Mouse (Mus musculus) brain, embryonic 14.5 days (tissue): ENCODE measurements around the gene Mrpl58. TPM values are rescaled to one million over a fixed set of nuclear protein-coding genes. Genes with fewer than 3 reads are reported as not detected.

ENCODE experiments used
- DNase-seq: peaks from one replicate; pipeline ENCODE4 v3.0.0-alpha.2; 2011; ENCODE audit warnings: low read depth
- CTCF ChIP-seq: fragments of 200-500 bp; IDR thresholded peaks from 2 replicates; pipeline ENCODE4 v1.5.1; 2012; ENCODE audit warnings: inconsistent platforms, mild to moderate bottlenecking, moderate library complexity, borderline replicate concordance; ENCODE audit not compliant: insufficient read depth, insufficient read length; ENCODE audit errors: extremely low read depth
- POLR2A ChIP-seq: fragments of 200-500 bp; IDR thresholded peaks from 2 replicates; pipeline ENCODE4 v1.6.1; 2012; ENCODE audit warnings: mild to moderate bottlenecking, inconsistent platforms, borderline replicate concordance; ENCODE audit not compliant: poor library complexity, insufficient read depth, insufficient read length, severe bottlenecking; ENCODE audit errors: extremely low read depth
- polyA plus RNA-seq: library from polyadenylated mRNA; depleted of rRNA; stranded (reverse); fragments of >200 nt; gene quantifications from 2 replicates; pipeline ENCODE4 v1.2.3, GENCODE M21; 2012

The Mrpl58 gene
- polyA plus RNA-seq, 1 experiment: 115 TPM

- TF ChIP-seq CTCF (no peak), POLR2A (no peak)
- DNase-seq: no peak
These were observed 9.7 kb upstream of the Mrpl58 start for GRCm38 (mm10) chr11:115393721-115394325.

- TF ChIP-seq POLR2A (no peak), CTCF (no peak)
These were observed 5.5 kb upstream of the Mrpl58 start for GRCm38 (mm10) chr11:115398085-115398484.

GRCm38 (mm10) chr11:115400126-115400525 lies 3.4 kb upstream of the Mrpl58 start:
- no peak for DNase-seq
- TF ChIP-seq POLR2A: no peak
- TF ChIP-seq CTCF: no peak

More at GRCm38 (mm10) chr11:115398085-115398484, 5.5 kb upstream of the Mrpl58 start:
- DNase-seq: no peak

- TF ChIP-seq CTCF (no peak), POLR2A (no peak)
- DNase-seq: peak; percentile 77
These were observed 2.7 kb upstream of the Mrpl58 start for GRCm38 (mm10) chr11:115400630-115401391.

GRCm38 (mm10) chr11:115405723-115406122 lies 2.2 kb downstream of the Mrpl58 start:
- no peak for DNase-seq

GRCm38 (mm10) chr11:115406858-115407401 lies 3.4 kb downstream of the Mrpl58 start:
- no peak for TF ChIP-seq POLR2A
- no peak for TF ChIP-seq CTCF
- DNase-seq: no peak

More at GRCm38 (mm10) chr11:115405723-115406122, 2.2 kb downstream of the Mrpl58 start:
- no peak for TF ChIP-seq CTCF
- TF ChIP-seq POLR2A: no peak

GRCm38 (mm10) chr11:115408266-115408920 lies 4.8 kb downstream of the Mrpl58 start:
- TF ChIP-seq POLR2A: no peak
- no peak for TF ChIP-seq CTCF

GRCm38 (mm10) chr11:115409556-115409955 lies 6.0 kb downstream of the Mrpl58 start:
- no peak for TF ChIP-seq CTCF
- TF ChIP-seq POLR2A: no peak
- DNase-seq: peak; percentile 90

More at GRCm38 (mm10) chr11:115408266-115408920, 4.8 kb downstream of the Mrpl58 start:
- no peak for DNase-seq

- TF ChIP-seq POLR2A (peak; percentile 98), CTCF (no peak)
- DNase-seq: peak; percentile 99
These were observed 16.1 kb downstream of the Mrpl58 start, which contains the start of the genes Atp5h and Kctd2 for GRCm38 (mm10) chr11:115419531-115420237. Atp5h (minus strand) TSS chr11:115419962. Kctd2 (plus strand) TSS chr11:115420128.

- TF ChIP-seq CTCF: no peak
- TF ChIP-seq POLR2A: no peak
- DNase-seq: peak; percentile 67
These were observed 17.0 kb downstream of the Mrpl58 start for GRCm38 (mm10) chr11:115420336-115421190.
